Mouse (Mus musculus): Measurements from ENCODE around the gene Tnnt1. TPM values are rescaled to one million over a fixed set of nuclear protein-coding genes. Genes with fewer than 3 reads are reported as not detected.
A peak's percentile ranks its signal among the peaks of the same experiment; 100 is the strongest.

Gene Tnnt1
- polyA plus RNA-seq, 1 experiment from 2014 or later: 14.0 TPM

GRCm38 (mm10) chr7:4523205-4524130 is 7.3 kb upstream of the Tnnt1 start:
- H3K36me3 ChIP-seq (ENCODE audit: insufficient read depth, low read length): no peaks in the 10 kb centered on the region
- DNase-seq (ENCODE audit: low spot score) (no peak), ATAC-seq (no peak)
- H3K27ac ChIP-seq (ENCODE audit: low read length): no peak overlapping the region
- TF ChIP-seq CTCF (IDR thresholded peaks at IDR 0.05) (no peak), EP300 (IDR thresholded peaks at IDR 0.05) (no peak)
- no peak overlapping the region for H3K4me2 ChIP-seq (replicated peaks; ENCODE audit: low read depth, low read length)
- H3K9ac ChIP-seq (replicated peaks; ENCODE audit: low read depth): no peak overlapping the region
- no peaks in the 10 kb centered on the region for H3K9me3 ChIP-seq (ENCODE audit: low read length)
- no peaks in the 10 kb centered on the region; the same call in 1 of the 2 replicates for H3K4me1 ChIP-seq (ENCODE audit: insufficient read depth, low read depth, low read length)
- 85% methylated on average over 33 of the region's 33 CpGs for WGBS
- H3K27me3 ChIP-seq (replicated peaks; ENCODE audit: insufficient read depth, low read length): no peaks in the 10 kb centered on the region
- no peak overlapping the region for H3K4me3 ChIP-seq (ENCODE audit: low read depth, low read length)

GRCm38 (mm10) chr7:4522292-4522691 is 6.1 kb upstream of the Tnnt1 start:
- no peak for DNase-seq (ENCODE audit: low spot score)
- no peaks in the 10 kb centered on the region for H3K36me3 ChIP-seq (ENCODE audit: insufficient read depth, low read length)
- TF ChIP-seq CTCF (IDR thresholded peaks at IDR 0.05) (no peak), EP300 (IDR thresholded peaks at IDR 0.05) (no peak)
- 67% methylated on average over 6 of the region's 6 CpGs for WGBS
- H3K4me1 ChIP-seq (ENCODE audit: insufficient read depth, low read depth, low read length): no peaks in the 10 kb centered on the region; the same call in 1 of the 2 replicates
- H3K4me3 ChIP-seq (ENCODE audit: low read depth, low read length): no peak overlapping the region
- H3K9ac ChIP-seq (replicated peaks; ENCODE audit: low read depth): no peak overlapping the region
- no peak for ATAC-seq
- H3K9me3 ChIP-seq (ENCODE audit: low read length): no peaks in the 10 kb centered on the region
- no peaks in the 10 kb centered on the region for H3K27me3 ChIP-seq (replicated peaks; ENCODE audit: insufficient read depth, low read length)
- no peak overlapping the region for H3K27ac ChIP-seq (ENCODE audit: low read length)
- no peak overlapping the region for H3K4me2 ChIP-seq (replicated peaks; ENCODE audit: low read depth, low read length)

DNA sequence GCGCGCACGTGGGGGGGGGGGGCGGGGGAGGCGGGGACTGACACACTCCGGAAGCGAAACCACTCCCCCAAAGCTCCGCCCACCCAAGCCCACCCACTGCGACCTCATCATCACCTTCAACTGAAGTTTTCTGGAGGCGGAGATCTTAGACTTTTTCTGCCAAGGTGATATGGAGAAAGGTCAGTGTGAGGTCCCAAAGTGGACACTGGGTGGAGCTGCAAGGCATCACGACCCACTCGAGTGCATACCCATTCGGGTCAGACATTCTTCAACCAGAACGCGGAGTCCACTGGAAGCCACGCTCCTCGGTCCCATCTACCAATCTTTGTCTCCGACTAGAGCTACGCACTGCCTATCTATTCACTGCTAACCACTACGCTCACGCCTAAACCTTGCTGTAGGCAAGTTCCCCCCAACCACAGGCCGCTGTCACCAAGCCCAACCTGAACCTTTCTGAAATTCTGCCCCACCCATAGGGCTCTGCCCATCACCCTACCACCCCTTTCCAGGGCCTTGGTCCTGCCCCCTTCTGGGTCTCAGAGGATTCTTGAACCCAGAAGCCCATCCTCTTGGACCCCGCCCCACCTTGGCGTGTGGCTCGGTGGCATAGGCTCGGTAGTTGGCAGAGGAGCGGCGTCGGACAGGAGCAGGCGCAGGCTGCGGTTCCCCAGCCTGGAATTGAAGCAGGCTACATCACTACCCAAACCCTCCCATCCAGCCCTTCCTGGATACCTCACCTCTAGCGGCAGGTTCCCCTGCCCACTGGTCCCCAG is 5.2 kb upstream of the Tnnt1 start:
- Histone ChIP-seq H3K36me3 (ENCODE audit: insufficient read depth, low read length) (no peaks in the 10 kb centered on the region), H3K4me1 (ENCODE audit: insufficient read depth, low read depth, low read length) (no peaks in the 10 kb centered on the region), H3K9me3 (ENCODE audit: low read length) (no peaks in the 10 kb centered on the region), H3K9ac (replicated peaks; ENCODE audit: low read depth) (no peak overlapping the region), H3K4me3 (ENCODE audit: low read depth, low read length) (no peak overlapping the region), H3K4me2 (replicated peaks; ENCODE audit: low read depth, low read length) (peak overlapping the region; percentile 36), H3K27me3 (replicated peaks; ENCODE audit: insufficient read depth, low read length) (no peaks in the 10 kb centered on the region), H3K27ac (ENCODE audit: low read length) (no peak overlapping the region)
- WGBS: 32% methylated on average over 31 of the region's 32 CpGs
- ATAC-seq (peak; percentile 27; the same call in 1 of the 2 replicates), DNase-seq (ENCODE audit: low spot score) (no peak)
- TF ChIP-seq CTCF (IDR thresholded peaks at IDR 0.05) (peak; percentile 46), EP300 (IDR thresholded peaks at IDR 0.05) (no peak)

DNA sequence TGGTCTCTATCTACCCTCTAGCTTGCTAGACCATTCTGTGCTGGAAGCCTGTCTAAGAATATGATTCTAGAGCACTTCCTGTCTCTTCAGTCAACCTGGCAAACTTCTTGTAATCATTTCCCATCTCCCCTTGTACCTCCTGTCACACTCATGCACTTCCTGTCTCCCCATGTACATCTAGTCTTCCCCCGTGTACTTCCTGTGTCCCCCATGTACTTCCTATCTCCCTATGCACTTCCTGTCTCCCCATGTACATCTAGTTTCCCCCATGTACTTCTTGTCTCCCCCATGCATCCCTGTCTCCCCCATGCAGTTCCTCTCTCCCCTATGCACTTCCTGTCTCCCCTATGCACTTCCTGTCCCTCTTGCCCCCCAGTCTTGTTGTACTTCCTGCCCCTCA is 2.3 kb upstream of the Tnnt1 start:
- H3K9ac ChIP-seq (replicated peaks; ENCODE audit: low read depth): no peak overlapping the region
- WGBS: 40% methylated on average over 1 of the region's 1 CpGs

DNA sequence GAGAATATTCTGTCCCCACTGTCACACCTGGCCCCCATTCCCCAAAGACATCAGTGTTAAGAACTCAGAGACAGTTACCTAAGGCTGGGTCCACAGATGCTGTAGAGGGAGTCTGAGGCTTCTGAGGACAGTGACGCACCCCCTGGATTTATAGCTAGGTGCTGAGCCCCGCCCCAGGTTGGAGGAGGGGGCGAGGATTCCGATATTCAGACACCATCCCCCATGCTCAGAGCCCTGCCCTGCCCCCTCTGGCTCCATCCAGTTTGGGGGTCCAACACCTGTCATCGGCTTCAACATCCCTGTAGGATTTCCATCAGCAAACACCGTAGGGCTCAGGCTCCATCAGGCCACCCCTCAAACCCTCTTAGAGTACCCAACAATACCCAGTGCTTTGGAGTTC is 329 bp downstream of the Tnnt1 start:
- H3K9ac ChIP-seq (replicated peaks; ENCODE audit: low read depth): no peak overlapping the region
- H3K27ac ChIP-seq (ENCODE audit: low read length): no peak overlapping the region
- no peaks in the 10 kb centered on the region for H3K4me1 ChIP-seq (ENCODE audit: insufficient read depth, low read depth, low read length)
- no peaks in the 10 kb centered on the region for H3K36me3 ChIP-seq (ENCODE audit: insufficient read depth, low read length)
- no peak for TF ChIP-seq EP300 (IDR thresholded peaks at IDR 0.05)
- TF ChIP-seq CTCF (IDR thresholded peaks at IDR 0.05): no peak
- no peak for DNase-seq (ENCODE audit: low spot score)
- no peak for ATAC-seq
- no peaks in the 10 kb centered on the region for H3K9me3 ChIP-seq (ENCODE audit: low read length)
- no peak overlapping the region for H3K4me2 ChIP-seq (replicated peaks; ENCODE audit: low read depth, low read length)
- 55% methylated on average over 6 of the region's 6 CpGs for WGBS
- H3K4me3 ChIP-seq (ENCODE audit: low read depth, low read length): no peak overlapping the region
- no peaks in the 10 kb centered on the region for H3K27me3 ChIP-seq (replicated peaks; ENCODE audit: insufficient read depth, low read length)

More for the DNA sequence above, 2.3 kb upstream of the Tnnt1 start:
- DNase-seq (ENCODE audit: low spot score): no peak
- Histone ChIP-seq H3K36me3 (ENCODE audit: insufficient read depth, low read length) (no peaks in the 10 kb centered on the region), H3K4me3 (ENCODE audit: low read depth, low read length) (no peak overlapping the region), H3K9me3 (ENCODE audit: low read length) (no peaks in the 10 kb centered on the region), H3K27me3 (replicated peaks; ENCODE audit: insufficient read depth, low read length) (no peaks in the 10 kb centered on the region), H3K4me1 (ENCODE audit: insufficient read depth, low read depth, low read length) (no peaks in the 10 kb centered on the region), H3K4me2 (replicated peaks; ENCODE audit: low read depth, low read length) (no peak overlapping the region), H3K27ac (ENCODE audit: low read length) (no peak overlapping the region)
- TF ChIP-seq EP300 (IDR thresholded peaks at IDR 0.05) (no peak), CTCF (IDR thresholded peaks at IDR 0.05) (no peak)
- ATAC-seq: no peak
